Mouse (Mus musculus) naive thymus-derived CD4-positive, alpha-beta T cell, adult 5 months (primary cell): Measurements from ENCODE around the gene Guca1a. TPM values are rescaled to one million over a fixed set of nuclear protein-coding genes. Genes with fewer than 3 reads are reported as not detected.

ENCODE experiments used
- polyA plus RNA-seq: library from polyadenylated mRNA; unstranded; fragments of 100-300 nt; shearing (Covaris generic); gene quantifications from one replicate; pipeline ENCODE4 v1.2.1, GENCODE M21; 2017

Gene Guca1a
- polyA plus RNA-seq = not detected

DNA sequence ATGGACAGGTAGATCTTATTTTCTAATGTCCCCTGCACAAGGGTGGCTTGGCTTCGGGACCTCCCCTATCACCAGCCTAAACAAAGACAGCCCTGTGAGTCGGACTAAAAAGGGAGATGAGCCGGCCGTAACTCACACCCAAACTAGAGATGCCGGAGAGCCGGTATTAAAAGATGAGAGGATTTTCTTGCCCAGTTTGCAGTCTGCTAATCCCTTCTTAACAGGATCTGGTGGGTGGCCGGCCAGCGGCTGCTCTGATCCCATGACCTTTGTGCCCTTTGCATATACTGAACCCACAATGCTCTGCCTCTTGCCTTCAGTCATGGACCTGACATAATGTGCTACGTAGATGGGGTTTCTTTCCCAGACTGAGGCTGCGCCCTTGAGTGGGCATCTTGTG is at the start of gene Guca1a:
Gene Guca1a (minus strand): TSS at position 134 of the 400 bp plus-strand sequence.

DNA sequence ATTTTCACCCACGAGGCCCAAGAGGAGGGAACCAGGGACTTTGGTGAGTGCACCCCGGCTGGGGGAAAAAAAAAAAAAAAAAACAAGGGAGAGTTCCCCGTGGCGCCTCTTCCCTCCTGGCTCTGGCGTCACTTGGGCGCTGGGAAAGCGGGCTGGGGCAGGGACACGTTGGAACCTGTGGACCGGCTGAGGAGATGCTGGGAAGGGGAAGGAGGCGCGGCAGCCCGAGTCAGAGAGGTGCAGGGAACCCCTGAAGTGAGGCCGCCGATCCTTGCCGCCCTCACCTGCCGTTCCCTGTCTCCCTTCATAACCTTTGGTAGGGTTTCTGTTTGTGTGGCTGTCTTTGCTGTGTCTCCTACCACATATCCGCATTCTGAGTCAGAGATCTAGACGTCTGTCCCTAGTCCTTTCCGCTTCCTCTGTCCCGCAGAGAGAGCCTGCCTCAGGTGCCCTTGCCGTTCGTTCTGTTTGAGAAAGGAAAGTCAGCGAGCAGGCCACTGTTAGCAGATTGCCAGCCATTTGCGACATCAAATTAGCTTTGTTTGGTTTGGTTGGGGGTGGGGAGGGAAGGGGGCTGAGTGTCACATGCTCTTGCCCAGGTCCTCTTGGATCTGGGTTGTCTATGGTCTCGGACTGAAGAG is 36.6 kb upstream of the Guca1a start, which contains the start of gene 1700001C19Rik:
Gene 1700001C19Rik (minus strand): TSS at position 470 of the 641 bp plus-strand sequence.

DNA sequence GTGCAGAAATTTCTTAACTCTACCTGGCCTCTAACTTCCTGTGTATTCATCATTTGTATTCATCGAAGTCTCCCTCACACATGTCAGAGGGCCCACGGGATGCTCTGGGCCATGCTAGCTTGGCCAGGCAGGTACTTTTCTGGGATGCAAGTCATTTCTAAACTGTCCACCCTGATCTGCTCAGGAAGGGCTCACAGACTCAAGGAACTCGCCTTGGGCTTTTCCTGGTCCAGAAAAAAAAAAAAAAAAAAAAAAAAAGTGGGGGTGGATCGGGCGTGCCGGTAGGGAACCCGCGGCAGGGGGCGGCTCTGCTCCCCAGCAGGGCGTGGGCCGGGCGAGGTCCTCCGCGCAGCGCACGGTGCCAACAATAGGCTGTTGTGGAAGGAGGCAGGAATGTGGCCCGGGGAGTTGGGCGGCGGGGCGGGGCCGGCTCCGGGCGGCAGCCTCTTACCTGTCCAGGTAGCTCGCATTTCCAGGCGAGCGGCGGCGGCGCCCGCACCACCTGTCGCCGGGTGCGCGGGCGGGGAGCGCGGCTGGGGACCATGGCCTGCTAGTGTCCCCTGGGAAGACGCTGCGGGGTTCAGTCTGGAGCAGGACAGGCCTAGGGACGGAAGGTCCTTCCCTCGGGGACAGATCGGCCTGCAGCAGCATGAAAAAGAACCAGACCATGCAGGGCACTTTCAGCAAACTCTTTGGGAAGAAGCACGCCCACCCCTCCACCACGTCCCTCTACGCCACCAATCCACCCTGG is 35.9 kb upstream of the Guca1a start, which contains the start of gene AI661453:
Gene AI661453 (plus strand): TSS at position 460 of the 751 bp plus-strand sequence.

DNA sequence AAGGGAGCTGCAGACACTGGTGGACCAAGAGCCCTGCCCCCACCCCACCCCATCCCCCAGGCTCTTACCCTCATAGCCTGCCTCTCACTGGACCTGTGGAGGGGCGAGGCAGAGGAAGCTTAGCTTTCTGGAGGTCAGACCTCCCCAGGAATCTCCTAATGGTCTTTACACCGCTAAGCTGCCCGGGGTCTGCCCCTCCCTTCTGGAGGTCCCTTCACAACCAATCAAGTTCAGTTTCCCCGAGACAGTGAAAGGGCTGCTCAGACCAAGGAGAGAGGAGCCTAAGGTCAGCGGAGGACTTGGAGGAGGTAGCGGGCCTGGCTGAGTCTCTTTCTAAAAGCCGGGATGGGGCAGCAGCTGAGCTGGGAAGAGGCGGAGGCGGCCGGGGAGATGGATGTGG is 15.2 kb downstream of the Guca1a start, which contains the start of gene Guca1b:
Gene Guca1b (plus strand): TSS at position 249 of the 400 bp plus-strand sequence.

DNA sequence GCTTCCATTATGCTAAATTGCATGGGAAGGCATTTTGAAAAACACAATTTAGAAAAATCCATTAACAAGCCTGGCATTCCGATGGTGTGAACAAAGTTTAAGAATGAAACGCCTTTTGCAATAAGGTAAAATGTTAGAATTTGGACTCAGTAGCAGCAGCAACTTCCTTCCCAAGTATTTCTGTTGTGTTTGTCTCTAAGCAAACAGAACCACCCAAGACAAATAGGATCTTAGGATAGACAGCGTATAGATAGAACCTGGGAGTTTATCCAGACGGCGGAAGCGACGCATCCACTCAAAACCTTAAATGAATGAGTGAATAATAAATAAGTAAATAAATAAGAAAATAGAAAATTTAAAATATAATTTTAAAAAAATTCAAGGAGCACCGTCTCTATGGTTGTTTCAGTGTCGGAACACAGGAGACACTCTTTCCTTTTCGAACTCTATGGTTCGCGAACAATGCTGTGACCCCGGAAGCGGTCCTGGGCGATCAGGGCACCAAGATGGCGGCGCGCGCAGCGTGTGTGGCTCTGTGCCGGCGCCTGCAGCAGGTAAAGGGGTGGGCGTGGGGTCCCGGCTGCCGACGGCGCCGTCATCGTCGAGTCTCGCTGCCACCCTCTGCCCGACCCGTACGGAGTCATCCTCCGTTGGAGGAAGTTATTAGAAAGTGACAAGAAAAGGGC is 31.8 kb downstream of the Guca1a start, which contains the start of gene Mrps10:
Gene Mrps10 (plus strand): TSS at position 487 of the 686 bp plus-strand sequence.

Other genes starting within 250 kb of the Guca1a start
- gene Mrps10, start 31.7 kb downstream of the Guca1a start, polyA plus RNA-seq = 29.5 TPM
- gene Guca1b, start 15.2 kb downstream of the Guca1a start, polyA plus RNA-seq = 1.3 TPM
- not detected for gene AI661453, start 36.0 kb upstream of the Guca1a start, polyA plus RNA-seq
- not detected for gene 1700001C19Rik, start 36.8 kb upstream of the Guca1a start, polyA plus RNA-seq
- gene Taf8, start 101.7 kb upstream of the Guca1a start, polyA plus RNA-seq = 76.8 TPM
- 288 TPM for gene Ccnd3, start 104.5 kb upstream of the Guca1a start, polyA plus RNA-seq
- 15.7 TPM for gene Bysl, start 210.9 kb upstream of the Guca1a start, polyA plus RNA-seq
- gene Med20, start 211.0 kb upstream of the Guca1a start, polyA plus RNA-seq = 42.6 TPM
- 3.2 TPM for gene Gm20517, start 211.0 kb upstream of the Guca1a start, polyA plus RNA-seq
- 2.6 TPM for gene Usp49, start 230.1 kb upstream of the Guca1a start, polyA plus RNA-seq